Mouse (Mus musculus): Measurements from ENCODE around the gene Tyrp1.

Gene Tyrp1

GRCm38 (mm10) chr4:80834050-80834449 is at the start of gene Tyrp1:
Gene Tyrp1 (plus strand): TSS chr4:80834123.
- no peak for DNase-seq (ENCODE audit: low read depth in 1 of 2, low spot score in 2 of 2)

DNA sequence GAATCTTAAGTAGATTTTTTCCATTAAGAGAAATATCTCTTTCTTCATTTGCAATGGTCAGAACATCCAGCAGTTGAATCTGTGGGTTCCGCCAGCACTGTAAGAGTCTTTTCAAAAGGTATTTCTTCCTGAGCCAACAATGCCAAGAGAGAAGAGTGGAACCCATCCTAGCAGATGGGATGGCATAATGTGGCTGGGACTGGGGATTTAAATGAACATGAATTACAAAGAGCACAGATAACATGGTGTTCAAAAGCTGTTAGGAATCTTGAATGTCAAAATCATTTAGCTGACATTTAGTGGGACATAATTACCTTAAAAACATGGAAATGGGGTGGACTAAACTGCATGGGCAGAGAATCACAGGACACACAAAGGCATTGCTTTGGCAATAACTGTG is 45.6 kb upstream of the Tyrp1 start:
- no peak for DNase-seq (ENCODE audit: low read depth in 1 of 2, low spot score in 2 of 2)

GRCm38 (mm10) chr4:80819511-80819910 is 14.4 kb upstream of the Tyrp1 start:
- no peak for DNase-seq (ENCODE audit: low read depth in 1 of 2, low spot score in 2 of 2)

- no peak for DNase-seq (ENCODE audit: low read depth in 1 of 2, low spot score in 2 of 2)
Observed at GRCm38 (mm10) chr4:80821945-80822344, 12.0 kb upstream of the Tyrp1 start.

DNA sequence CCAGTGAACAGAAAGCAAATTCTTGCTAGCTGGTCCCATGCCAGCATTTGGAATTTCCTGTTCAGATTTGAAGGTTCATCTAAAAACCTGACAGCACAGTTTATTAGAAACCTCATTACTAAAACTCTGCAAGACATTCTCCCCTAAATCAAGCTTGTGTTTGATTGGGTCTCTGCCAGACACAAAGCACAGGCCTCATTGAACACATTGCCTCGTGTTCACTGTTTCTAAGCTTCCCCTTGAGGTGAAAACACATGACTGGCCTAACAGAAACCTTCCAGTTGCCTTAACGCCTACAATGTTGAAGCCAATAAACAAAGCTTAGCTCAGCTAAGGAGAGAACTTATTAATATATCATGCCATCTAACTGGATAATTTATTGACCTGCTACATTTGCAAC is 5.7 kb upstream of the Tyrp1 start:
- no peak for DNase-seq (ENCODE audit: low read depth in 1 of 2, low spot score in 2 of 2)

- no peak for DNase-seq (ENCODE audit: low read depth in 1 of 2, low spot score in 2 of 2)
Observed at GRCm38 (mm10) chr4:80839317-80839716, 5.4 kb downstream of the Tyrp1 start.

GRCm38 (mm10) chr4:80841980-80842379 is 8.1 kb downstream of the Tyrp1 start:
- no peak for DNase-seq (ENCODE audit: low read depth in 1 of 2, low spot score in 2 of 2)

DNA sequence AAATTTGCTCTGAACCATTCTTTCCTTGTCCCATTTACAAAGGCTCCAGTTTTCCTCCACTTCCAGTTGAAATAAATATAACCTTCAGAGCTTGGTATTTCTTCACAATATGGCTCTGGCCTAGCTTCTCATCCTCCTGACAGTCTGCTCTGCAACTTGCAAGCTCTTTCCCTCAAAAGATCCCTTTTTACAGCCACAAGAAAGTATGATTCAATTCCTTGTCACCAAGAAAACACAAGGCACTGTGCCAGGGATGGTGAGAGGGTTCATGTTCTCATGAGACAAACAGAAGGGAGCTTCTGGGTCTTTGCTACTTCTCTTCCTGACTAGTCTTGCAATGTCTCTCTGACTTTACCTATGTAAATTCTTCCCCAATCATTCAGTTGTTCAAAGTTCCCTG is 9.8 kb downstream of the Tyrp1 start:
- no peak for DNase-seq (ENCODE audit: low read depth in 1 of 2, low spot score in 2 of 2)

GRCm38 (mm10) chr4:80846052-80846451 is 12.1 kb downstream of the Tyrp1 start:
- DNase-seq (ENCODE audit: low read depth in 1 of 2, low spot score in 2 of 2) = no peak

GRCm38 (mm10) chr4:80852590-80853425 is 18.9 kb downstream of the Tyrp1 start:
- no peak for DNase-seq (ENCODE audit: low read depth in 1 of 2, low spot score in 2 of 2)

GRCm38 (mm10) chr4:80855495-80855894 is 21.6 kb downstream of the Tyrp1 start:
- DNase-seq (ENCODE audit: low read depth in 1 of 2, low spot score in 2 of 2) = no peak

- DNase-seq (ENCODE audit: low read depth in 1 of 2, low spot score in 2 of 2) = no peak
Observed at GRCm38 (mm10) chr4:80862962-80863361, 29.0 kb downstream of the Tyrp1 start.

DNA sequence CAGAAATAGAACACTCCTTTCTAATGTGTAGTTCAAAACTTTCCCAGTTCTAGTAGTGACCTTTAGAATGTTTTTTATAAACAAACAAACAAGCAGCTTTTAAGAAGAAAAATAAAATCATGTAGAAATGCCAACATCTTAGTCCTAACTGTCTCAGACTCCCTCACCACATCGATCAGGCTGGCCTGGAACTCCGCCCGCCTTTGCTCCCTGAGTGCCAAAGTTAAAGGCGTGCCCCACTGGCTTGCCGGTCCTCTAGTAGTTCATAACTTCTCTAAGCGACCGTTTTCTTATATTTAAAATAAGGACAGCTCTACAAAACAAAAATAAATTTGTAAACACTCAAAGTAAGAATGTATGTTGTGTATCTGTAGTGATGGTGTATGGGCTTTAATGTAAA is 30.0 kb downstream of the Tyrp1 start:
- DNase-seq (ENCODE audit: low read depth in 1 of 2, low spot score in 2 of 2) = no peak

- DNase-seq (ENCODE audit: low read depth in 1 of 2, low spot score in 2 of 2) = no peak
Observed at GRCm38 (mm10) chr4:80864511-80864922, 30.6 kb downstream of the Tyrp1 start.

DNA sequence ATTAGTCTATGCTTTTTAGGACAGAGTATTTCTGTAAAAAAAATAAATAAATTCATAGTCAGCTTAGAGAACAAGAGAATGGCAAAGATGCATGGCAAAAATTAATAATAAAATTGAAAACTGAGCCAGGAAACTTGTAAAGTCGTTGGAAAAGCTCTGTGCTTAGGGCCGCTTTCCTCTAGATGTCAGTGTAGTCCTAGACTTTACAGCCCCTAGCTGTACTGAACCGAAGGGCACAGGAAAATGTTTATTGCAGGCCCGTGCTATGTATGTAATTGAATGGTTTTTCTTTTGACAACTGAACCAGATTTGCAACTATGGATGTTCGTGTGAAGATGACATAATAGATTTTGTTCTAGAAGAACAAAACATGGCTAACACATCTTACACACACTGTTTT is 32.1 kb downstream of the Tyrp1 start:
- no peak for DNase-seq (ENCODE audit: low read depth in 1 of 2, low spot score in 2 of 2)

DNA sequence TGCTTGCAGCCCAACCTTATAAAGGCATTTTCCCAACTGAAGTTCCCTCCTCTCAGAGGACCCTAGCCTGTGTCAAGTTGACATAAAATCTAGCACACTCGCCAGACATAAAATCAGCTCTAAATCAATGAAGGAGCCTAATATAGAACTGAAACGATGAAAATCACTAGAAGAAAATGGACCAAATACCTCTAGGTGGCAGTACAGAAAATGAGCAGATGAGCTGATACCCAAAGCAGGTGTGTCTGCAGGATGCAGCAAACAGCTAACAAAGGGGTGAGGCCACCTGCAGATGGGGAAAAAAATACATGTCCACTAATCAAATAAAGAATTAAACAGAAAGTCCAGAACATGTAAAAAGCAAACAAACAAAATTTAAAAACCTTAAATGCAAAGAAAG is 35.7 kb downstream of the Tyrp1 start:
- DNase-seq (ENCODE audit: low read depth in 1 of 2, low spot score in 2 of 2) = no peak

DNA sequence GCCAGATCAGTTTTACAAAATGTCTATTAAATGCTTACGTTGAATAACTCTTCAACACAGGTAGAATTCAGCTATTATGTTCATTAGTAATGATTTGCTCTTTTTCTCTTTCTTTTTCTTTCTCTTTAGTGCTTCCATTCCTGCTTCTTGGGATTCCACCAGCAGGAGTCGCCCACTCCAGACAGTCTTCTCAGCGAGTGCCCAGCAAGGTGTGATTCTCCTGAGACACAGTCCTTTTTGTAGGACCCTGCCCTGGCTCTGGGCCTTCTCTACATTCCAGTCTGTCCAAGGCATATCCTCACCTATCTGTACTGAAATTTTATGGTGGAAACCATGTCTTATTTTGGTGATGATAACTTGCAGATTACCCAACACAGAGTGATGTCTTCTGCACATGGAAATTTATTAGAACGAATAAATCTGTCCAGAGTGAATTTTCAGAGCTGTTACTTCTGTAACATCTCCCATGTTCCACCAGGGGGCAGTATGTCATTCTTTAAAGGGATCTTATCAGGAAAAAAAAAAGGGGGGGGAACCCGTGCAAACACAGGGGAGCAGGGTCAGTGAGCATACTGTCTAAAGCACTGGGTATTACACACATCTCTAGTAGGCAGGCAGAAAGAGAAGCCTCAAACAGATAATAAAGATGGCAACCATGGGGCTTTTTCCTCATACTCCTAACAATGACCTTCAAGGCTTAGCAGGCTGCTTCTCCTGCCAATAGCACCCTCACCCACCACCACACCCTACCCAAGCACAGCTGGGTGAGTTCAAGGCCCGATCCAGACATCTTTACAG is 39.1 kb downstream of the Tyrp1 start:
- no peak for DNase-seq (ENCODE audit: low read depth in 1 of 2, low spot score in 2 of 2)

DNA sequence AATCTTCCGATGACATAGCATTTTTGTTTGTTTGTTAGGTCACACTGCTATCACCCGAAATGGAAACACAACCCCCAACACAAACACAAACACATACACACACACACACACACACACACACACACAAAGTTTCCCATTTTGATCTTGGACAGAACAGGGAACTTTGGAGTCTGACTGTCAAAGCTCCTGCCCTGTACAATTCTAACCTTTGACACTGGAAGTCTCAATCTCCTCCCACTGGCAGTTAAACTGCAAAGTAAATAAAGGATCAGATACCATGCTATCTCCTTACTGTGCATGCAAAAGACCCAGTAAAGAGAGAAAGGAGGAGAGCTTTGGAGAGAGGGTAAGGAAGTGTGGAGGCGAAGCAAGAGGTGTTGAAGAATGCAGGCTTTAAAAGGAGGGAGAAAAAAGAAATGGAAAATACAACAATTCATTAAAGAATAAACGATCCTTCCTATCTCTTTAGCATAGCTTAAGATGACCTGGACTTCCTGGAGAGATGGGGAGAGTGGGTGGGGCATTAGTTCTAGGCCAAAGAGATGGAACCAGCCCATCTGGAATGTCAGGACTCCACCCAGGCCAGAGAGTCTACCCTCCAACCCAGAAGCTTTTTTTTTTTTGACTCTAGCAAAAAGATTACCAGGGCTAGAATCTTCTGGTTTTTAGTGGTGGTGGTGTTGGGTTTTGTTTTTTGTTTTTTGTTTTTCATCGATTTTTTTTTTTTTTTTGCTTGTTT is 40.4 kb downstream of the Tyrp1 start:
- no peak for DNase-seq (ENCODE audit: low read depth in 1 of 2, low spot score in 2 of 2)

DNA sequence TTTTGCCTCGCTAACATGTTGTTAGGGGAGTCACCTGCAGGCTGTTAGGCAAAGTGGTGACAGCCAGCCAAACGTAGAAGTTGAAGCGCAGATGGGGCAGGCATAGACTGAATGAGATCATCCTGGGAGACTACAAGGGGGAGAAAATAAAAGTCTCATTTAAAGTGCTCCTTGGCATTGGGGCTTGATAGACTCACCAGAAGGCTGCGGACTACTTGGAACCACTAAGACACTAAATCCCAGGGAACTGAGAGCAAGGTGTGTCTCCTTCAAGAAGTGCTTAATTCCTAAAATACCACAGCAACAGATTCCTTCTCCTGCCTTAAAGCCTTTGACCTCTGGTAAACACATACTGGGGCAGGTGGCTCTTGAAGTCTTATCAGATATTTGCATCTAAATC is 41.1 kb downstream of the Tyrp1 start:
- no peak for DNase-seq (ENCODE audit: low read depth in 1 of 2, low spot score in 2 of 2)

DNA sequence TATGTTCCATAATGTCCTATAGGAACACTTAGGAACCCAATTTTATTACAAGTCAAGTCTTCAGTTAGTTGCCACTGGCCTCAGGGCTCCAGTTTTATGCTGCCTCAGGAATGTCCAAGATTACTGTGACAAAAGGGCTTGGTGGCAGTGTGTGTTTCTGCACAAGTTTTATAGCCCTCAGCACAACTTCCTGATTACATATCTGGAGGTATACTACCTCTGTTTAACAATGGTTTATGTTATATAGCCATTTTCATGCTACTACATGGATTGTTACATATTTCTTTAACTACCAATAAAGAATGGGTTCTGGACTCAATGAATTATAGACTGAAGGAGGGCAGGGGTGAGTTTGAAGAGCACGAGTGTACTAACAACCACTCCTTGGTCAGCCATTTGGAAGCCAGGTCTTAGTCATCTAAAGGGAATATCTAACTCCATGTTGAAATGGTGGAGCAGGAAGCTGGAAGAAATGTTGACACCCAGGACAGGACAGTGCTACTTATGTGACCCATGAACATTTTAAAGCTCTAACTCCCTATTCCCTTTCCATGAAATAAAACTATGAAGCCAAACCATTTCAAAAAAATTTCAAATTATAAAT is 48.2 kb downstream of the Tyrp1 start:
- DNase-seq (ENCODE audit: low read depth in 1 of 2, low spot score in 2 of 2) = no peak

GRCm38 (mm10) chr4:80886631-80887030 is 52.7 kb downstream of the Tyrp1 start:
- no peak for DNase-seq (ENCODE audit: low read depth in 1 of 2, low spot score in 2 of 2)

Data from monocyte, adult 2 months (primary cell).